Mouse (Mus musculus): ENCODE results near the gene Gli2.

DNA sequence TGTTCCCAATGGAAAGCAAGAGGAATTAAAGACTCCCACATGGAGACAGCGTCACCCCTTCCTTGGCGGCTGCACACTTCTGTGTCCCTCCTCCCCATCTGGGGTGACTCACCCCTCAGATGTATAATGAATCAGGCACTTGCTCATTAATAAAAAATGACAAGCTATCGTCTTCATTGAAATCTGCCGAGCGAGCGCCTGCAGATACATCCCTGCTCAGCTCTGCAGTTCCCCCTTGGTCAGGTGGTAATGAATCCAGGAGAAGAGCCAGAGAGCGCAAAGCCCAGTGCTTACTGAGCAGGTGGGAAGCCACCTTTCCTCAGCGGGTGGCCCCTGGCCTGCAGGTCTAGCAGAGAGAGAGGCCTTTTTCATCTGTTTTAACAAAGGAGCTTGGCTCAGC lies 112.1 kb downstream of the Gli2 start:
- no peak for TF ChIP-seq POLR2A (IDR thresholded peaks at IDR 0.05; ENCODE audit: borderline replicate concordance, low read depth, low read length)
- no peak for TF ChIP-seq CTCF (IDR thresholded peaks at IDR 0.05; ENCODE audit: low read depth, low read length)
